Mouse (Mus musculus): Measurements from ENCODE around the gene Spic. TPM values are rescaled to one million over a fixed set of nuclear protein-coding genes. Genes with fewer than 3 reads are reported as not detected.
"Not testable (repeated sequence)": the region's sequence is repeated elsewhere in the genome, so short reads cannot be mapped to it uniquely, and the experiment has no call there.

Gene Spic
- polyA plus RNA-seq, 1 experiment from 2014 or later: not detected

GRCm38 (mm10) chr10:88714744-88715143 lies 29.9 kb upstream of the Spic start:
- H3K4me2 ChIP-seq: no peak overlapping the region

DNA sequence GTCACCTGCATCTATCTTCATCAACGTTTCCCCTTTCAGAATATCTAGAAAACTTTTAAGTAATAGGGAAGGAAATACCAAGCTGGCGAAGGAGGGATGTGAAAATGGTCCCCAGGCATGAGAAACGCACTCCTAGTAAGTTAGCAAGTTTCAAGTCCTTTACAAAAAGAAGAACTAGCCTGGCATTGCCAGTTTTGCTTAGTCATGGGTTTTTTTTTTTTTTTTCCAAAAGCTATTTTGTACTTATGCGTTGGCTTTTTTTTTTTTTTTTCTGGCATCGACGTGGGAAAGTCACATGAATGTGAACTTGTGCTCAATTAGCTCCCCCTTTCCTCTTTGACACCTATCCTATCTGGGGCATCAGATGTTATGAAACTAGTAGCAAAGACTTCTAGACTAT lies 27.5 kb upstream of the Spic start:
- Histone ChIP-seq H3K9me3 (replicated peaks) (no peaks in the 10 kb centered on the region), H3K27ac (no peak overlapping the region), H3K4me1 (no peaks in the 10 kb centered on the region), H3K36me3 (ENCODE audit: poor library complexity, severe bottlenecking) (no peaks in the 10 kb centered on the region), H3K9ac (no peak overlapping the region), H3K4me3 (no peak overlapping the region), H3K27me3 (no peaks in the 10 kb centered on the region), H3K4me2 (no peak overlapping the region)
- WGBS: 89% methylated on average over 6 of the region's 6 CpGs
- no peak for ATAC-seq

More at GRCm38 (mm10) chr10:88714744-88715143, 29.9 kb upstream of the Spic start:
- H3K36me3 ChIP-seq (ENCODE audit: poor library complexity, severe bottlenecking): no peaks in the 10 kb centered on the region
- no peaks in the 10 kb centered on the region for H3K4me1 ChIP-seq
- no peak overlapping the region for H3K9ac ChIP-seq
- H3K9me3 ChIP-seq (replicated peaks): no peaks in the 10 kb centered on the region
- H3K4me3 ChIP-seq: no peak overlapping the region
- ATAC-seq: no peak
- no peaks in the 10 kb centered on the region for H3K27me3 ChIP-seq
- no peak overlapping the region for H3K27ac ChIP-seq
- WGBS: 79% methylated on average over 4 of the region's 4 CpGs

- Histone ChIP-seq H3K9me3 (replicated peaks) (no peaks in the 10 kb centered on the region), H3K36me3 (ENCODE audit: poor library complexity, severe bottlenecking) (no peaks in the 10 kb centered on the region), H3K4me1 (no peaks in the 10 kb centered on the region), H3K4me3 (no peak overlapping the region), H3K9ac (no peak overlapping the region), H3K4me2 (no peak overlapping the region), H3K27ac (no peak overlapping the region), H3K27me3 (no peaks in the 10 kb centered on the region)
- ATAC-seq: no peak
- 57% methylated on average over 10 of the region's 10 CpGs for WGBS
Observed at GRCm38 (mm10) chr10:88708671-88709523, 24.1 kb upstream of the Spic start.

- Histone ChIP-seq H3K9me3 (replicated peaks) (no peaks in the 10 kb centered on the region), H3K9ac (no peak overlapping the region), H3K4me1 (no peaks in the 10 kb centered on the region), H3K36me3 (ENCODE audit: poor library complexity, severe bottlenecking) (no peaks in the 10 kb centered on the region), H3K27me3 (no peaks in the 10 kb centered on the region), H3K27ac (no peak overlapping the region), H3K4me2 (no peak overlapping the region), H3K4me3 (no peak overlapping the region)
- no peak for ATAC-seq
- 71% methylated on average over 6 of the region's 6 CpGs for WGBS
Observed at GRCm38 (mm10) chr10:88700938-88701337, 16.1 kb upstream of the Spic start.

DNA sequence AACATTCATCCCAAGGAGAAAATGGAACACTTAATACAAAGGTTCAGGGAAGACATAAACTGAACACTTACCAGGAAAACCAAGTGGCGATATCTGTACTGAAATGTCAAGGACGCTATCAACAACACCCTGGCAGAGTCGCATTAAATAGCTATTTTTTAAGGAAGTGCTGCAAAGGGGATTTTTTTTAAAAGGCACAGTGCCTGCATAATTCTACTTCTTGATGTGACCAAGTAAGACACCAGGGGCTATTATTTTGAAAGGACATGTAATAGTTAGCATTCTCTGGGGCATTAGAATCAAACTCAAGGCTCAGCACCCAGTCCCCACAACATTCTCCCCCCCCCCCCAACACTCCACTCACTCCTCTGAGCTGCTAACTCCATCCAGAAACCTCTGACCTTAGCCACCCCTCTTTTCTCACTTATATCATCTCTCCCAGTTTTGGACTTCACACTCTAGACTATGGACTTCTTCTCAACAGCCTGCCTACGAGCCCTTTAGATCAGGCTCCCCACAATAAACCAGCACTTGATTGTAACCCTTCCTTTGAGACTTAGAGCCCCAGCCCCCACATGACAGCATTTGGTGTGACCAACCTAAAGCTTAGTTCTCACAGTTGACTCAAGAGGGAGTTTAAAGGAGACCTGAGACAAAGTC lies 1.8 kb downstream of the Spic start:
- H3K27ac ChIP-seq: no peak overlapping the region
- H3K4me3 ChIP-seq: no peak overlapping the region
- H3K9ac ChIP-seq: no peak overlapping the region
- no peak overlapping the region for H3K4me2 ChIP-seq
- H3K36me3 ChIP-seq (ENCODE audit: poor library complexity, severe bottlenecking): no peaks in the 10 kb centered on the region
- WGBS: 76% methylated on average over 4 of the region's 4 CpGs
- no peaks in the 10 kb centered on the region for H3K27me3 ChIP-seq
- H3K4me1 ChIP-seq: no peaks in the 10 kb centered on the region
- H3K9me3 ChIP-seq (replicated peaks): no peaks in the 10 kb centered on the region
- ATAC-seq: no peak

GRCm38 (mm10) chr10:88672825-88673224 lies 12.0 kb downstream of the Spic start:
- ATAC-seq: no peak
- no peaks in the 10 kb centered on the region for H3K9me3 ChIP-seq (replicated peaks)
- no peaks in the 10 kb centered on the region for H3K27me3 ChIP-seq
- no peak overlapping the region for H3K9ac ChIP-seq
- H3K27ac ChIP-seq: no peak overlapping the region
- no peaks in the 10 kb centered on the region for H3K4me1 ChIP-seq
- no peak overlapping the region for H3K4me3 ChIP-seq
- 89% methylated on average over 7 of the region's 7 CpGs for WGBS
- H3K36me3 ChIP-seq (ENCODE audit: poor library complexity, severe bottlenecking): no peaks in the 10 kb centered on the region
- no peak overlapping the region for H3K4me2 ChIP-seq

DNA sequence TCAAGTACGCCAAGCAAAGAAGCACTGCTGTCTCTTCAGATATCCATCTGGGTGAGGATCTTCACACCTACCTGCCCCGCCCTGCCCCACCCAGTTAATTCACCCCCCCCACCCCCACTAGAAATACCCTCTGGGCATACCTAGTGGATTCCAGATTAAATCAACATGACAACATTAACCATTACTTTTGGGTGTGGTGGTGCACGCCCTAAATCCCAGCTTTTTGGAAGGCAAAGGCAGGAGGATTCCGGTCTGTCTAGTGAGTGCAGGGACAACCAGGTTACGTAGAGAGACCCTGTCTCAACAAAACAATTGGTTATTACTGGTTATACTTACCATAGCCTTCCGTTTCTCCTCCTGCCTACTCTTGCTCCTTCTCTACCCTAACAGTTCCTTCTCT lies 12.7 kb downstream of the Spic start:
- 89% methylated on average over 6 of the region's 6 CpGs for WGBS
- no peak for ATAC-seq
- Histone ChIP-seq H3K9ac (no peak overlapping the region), H3K27me3 (no peaks in the 10 kb centered on the region), H3K27ac (no peak overlapping the region), H3K36me3 (ENCODE audit: poor library complexity, severe bottlenecking) (no peaks in the 10 kb centered on the region), H3K4me1 (no peaks in the 10 kb centered on the region), H3K4me3 (no peak overlapping the region), H3K9me3 (replicated peaks) (no peaks in the 10 kb centered on the region), H3K4me2 (no peak overlapping the region)

DNA sequence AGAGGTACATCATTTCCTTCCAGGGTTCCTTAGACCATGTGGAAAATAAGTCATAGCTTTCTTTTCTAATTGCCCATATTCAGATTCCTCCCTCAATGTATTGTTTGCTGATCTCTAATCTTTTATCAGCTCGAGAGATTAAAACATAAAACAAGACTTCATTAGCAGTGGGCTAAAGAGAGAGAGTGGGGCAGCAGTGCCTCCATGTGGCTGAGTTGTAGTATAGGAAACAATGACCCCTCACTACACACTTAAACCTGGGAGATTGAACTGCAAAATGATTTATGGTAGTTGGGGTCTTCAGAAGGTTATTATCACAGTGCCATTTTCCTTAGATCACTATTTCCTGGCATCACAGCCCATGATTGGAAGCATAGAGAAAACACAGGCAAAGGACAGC lies 15.1 kb downstream of the Spic start:
- no peaks in the 10 kb centered on the region for H3K4me1 ChIP-seq
- no peak overlapping the region for H3K4me2 ChIP-seq
- no peaks in the 10 kb centered on the region for H3K9me3 ChIP-seq (replicated peaks)
- H3K36me3 ChIP-seq (ENCODE audit: poor library complexity, severe bottlenecking): no peaks in the 10 kb centered on the region
- ATAC-seq: no peak
- no peaks in the 10 kb centered on the region for H3K27me3 ChIP-seq
- no peak overlapping the region for H3K9ac ChIP-seq
- 24% methylated on average over 1 of the region's 1 CpGs for WGBS
- no peak overlapping the region for H3K27ac ChIP-seq
- no peak overlapping the region for H3K4me3 ChIP-seq

DNA sequence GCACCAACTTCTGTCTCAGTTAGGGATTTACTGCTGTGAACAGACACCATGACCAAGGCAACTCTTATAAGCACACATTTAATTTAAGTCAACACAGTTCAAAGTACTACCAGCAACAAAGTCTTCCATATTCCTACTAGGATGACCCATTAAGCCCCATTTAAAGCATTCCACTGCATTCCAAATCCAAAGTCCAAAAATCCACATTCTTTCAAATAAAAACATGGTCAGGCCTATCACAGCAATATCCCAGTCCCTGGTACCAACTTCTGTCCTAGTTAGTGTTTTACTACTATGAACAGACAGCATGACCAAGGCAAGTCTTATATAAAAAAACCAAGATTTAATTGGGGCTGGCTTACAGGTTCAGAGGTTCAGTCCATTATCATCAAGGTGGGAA lies 21.0 kb downstream of the Spic start:
- not testable (repeated sequence) for H3K4me1 ChIP-seq; H3K27ac ChIP-seq; H3K27me3 ChIP-seq; H3K9me3 ChIP-seq (replicated peaks); H3K4me2 ChIP-seq; ATAC-seq; H3K36me3 ChIP-seq (ENCODE audit: poor library complexity, severe bottlenecking); H3K9ac ChIP-seq; H3K4me3 ChIP-seq

- no peak overlapping the region for H3K9ac ChIP-seq
- WGBS: 92% methylated on average over 4 of the region's 4 CpGs
- H3K36me3 ChIP-seq (ENCODE audit: poor library complexity, severe bottlenecking): no peaks in the 10 kb centered on the region
- H3K4me1 ChIP-seq: no peaks in the 10 kb centered on the region
- no peak overlapping the region for H3K4me3 ChIP-seq
- H3K4me2 ChIP-seq: no peak overlapping the region
- no peak for ATAC-seq
- no peaks in the 10 kb centered on the region for H3K9me3 ChIP-seq (replicated peaks)
- H3K27me3 ChIP-seq: no peaks in the 10 kb centered on the region
- no peak overlapping the region for H3K27ac ChIP-seq
Observed at GRCm38 (mm10) chr10:88658918-88659317, 25.9 kb downstream of the Spic start.

DNA sequence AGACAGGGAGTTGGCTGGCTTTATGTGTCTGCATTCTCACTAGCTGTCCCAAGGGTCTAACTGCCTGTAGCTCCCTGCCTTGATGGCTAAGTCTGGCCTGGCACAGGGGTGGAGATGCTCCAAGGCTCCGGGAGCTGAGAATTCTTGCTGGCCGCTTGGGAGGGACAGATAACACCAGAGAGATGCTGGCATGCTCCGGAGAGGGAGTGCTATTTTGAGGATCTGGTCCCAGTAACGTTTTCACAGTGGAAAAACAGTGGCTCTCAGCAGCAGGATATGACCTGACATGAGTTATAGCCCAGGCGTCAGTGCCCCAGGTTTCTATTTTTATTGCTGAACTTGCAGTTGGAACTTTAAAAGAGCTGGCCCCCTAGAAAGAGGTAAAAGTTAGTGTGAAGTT lies 39.4 kb downstream of the Spic start:
- no peak for ATAC-seq
- H3K4me3 ChIP-seq: no peak overlapping the region
- H3K4me2 ChIP-seq: no peak overlapping the region
- no peaks in the 10 kb centered on the region for H3K9me3 ChIP-seq (replicated peaks)
- no peaks in the 10 kb centered on the region for H3K4me1 ChIP-seq
- H3K27ac ChIP-seq: no peak overlapping the region
- H3K36me3 ChIP-seq (ENCODE audit: poor library complexity, severe bottlenecking): no peaks in the 10 kb centered on the region
- WGBS: 81% methylated on average over 5 of the region's 5 CpGs
- no peaks in the 10 kb centered on the region for H3K27me3 ChIP-seq
- no peak overlapping the region for H3K9ac ChIP-seq

- Histone ChIP-seq H3K4me1 (no peaks in the 10 kb centered on the region), H3K36me3 (ENCODE audit: poor library complexity, severe bottlenecking) (no peaks in the 10 kb centered on the region), H3K4me3 (no peak overlapping the region), H3K27ac (no peak overlapping the region), H3K27me3 (no peaks in the 10 kb centered on the region), H3K9ac (no peak overlapping the region), H3K9me3 (replicated peaks) (no peaks in the 10 kb centered on the region), H3K4me2 (no peak overlapping the region)
- 89% methylated on average over 10 of the region's 10 CpGs for WGBS
- no peak for ATAC-seq
Observed at GRCm38 (mm10) chr10:88631330-88631953, 53.4 kb downstream of the Spic start.

All from forebrain, embryonic 13.5 days (tissue).